Mouse (Mus musculus) hindbrain, embryonic 10.5 days (tissue): ENCODE data around the gene Aif1. TPM values are rescaled to one million over a fixed set of nuclear protein-coding genes. Genes with fewer than 3 reads are reported as not detected.
"Not testable (repeated sequence)": the region's sequence is repeated elsewhere in the genome, so short reads cannot be mapped to it uniquely, and the experiment has no call there.

Experiments
- DNase-seq: peaks from one replicate; pipeline ENCODE4 v3.0.0-alpha.2; 2017; ENCODE audit warnings: low spot score
- H3K27ac ChIP-seq: fragments of 300-500 bp; sonication (generic); 2 replicates; pipeline ENCODE4 v1.5.1; 2016; ENCODE audit warnings: mild to moderate bottlenecking, moderate library complexity
- H3K27me3 ChIP-seq: fragments of 300-500 bp; sonication (generic); 2 replicates; pipeline ENCODE4 v1.6.1; 2016; ENCODE audit warnings: mild to moderate bottlenecking; ENCODE audit not compliant: poor library complexity, insufficient read depth, severe bottlenecking
- H3K36me3 ChIP-seq: fragments of 300-500 bp; sonication (generic); 2 replicates; pipeline ENCODE4 v1.6.1; 2016; ENCODE audit warnings: mild to moderate bottlenecking, moderate library complexity
- H3K4me1 ChIP-seq: fragments of 300-500 bp; sonication (generic); replicated peaks from 2 replicates; pipeline ENCODE4 v1.6.1; 2016; ENCODE audit warnings: mild to moderate bottlenecking
- H3K4me3 ChIP-seq: fragments of 300-500 bp; sonication (generic); 2 replicates; pipeline ENCODE4 v1.5.1; 2016; ENCODE audit warnings: mild to moderate bottlenecking, moderate library complexity
- H3K9me3 ChIP-seq: fragments of 300-500 bp; sonication (generic); 2 replicates; pipeline ENCODE4 v1.6.1; 2016; ENCODE audit warnings: mild to moderate bottlenecking, moderate library complexity
- WGBS: fragments of 180-500 bp; shearing (Covaris S2); methylation state at CpG from one replicate; pipeline ENCODE4 v1.1.7; 2016; 5-methylcytosine and 5-hydroxymethylcytosine counted together
- polyA plus RNA-seq: library from polyadenylated mRNA; unstranded; fragments of >200 nt; fragmentation: Nextera tagmentation; extraction: Ambion mirVana; gene quantifications from 2 replicates; pipeline ENCODE4 v1.2.1, GENCODE M21; 2016

Gene Aif1
- polyA plus RNA-seq, 1 experiment from 2014 or later, result 6.5 TPM

GRCm38 (mm10) chr17:35131038-35131437 is 44.8 kb downstream of the Aif1 start:
- Histone ChIP-seq H3K27ac (no peak overlapping the region), H3K4me1 (peaks cover 26% of the 10 kb centered on the region), H3K4me3 (no peak overlapping the region), H3K36me3 (peaks cover 17% of the 10 kb centered on the region; the same call in 1 of the 2 replicates), H3K27me3 (no peaks in the 10 kb centered on the region), H3K9me3 (no peaks in the 10 kb centered on the region)
- DNase-seq, result no peak
- 91% methylated on average over 8 of the region's 8 CpGs for WGBS

GRCm38 (mm10) chr17:35128996-35129395 is 46.9 kb downstream of the Aif1 start:
- Histone ChIP-seq H3K27ac (no peak overlapping the region), H3K36me3 (peaks cover 28% of the 10 kb centered on the region), H3K9me3 (no peaks in the 10 kb centered on the region), H3K4me1 (peaks cover 34% of the 10 kb centered on the region), H3K4me3 (no peak overlapping the region), H3K27me3 (no peaks in the 10 kb centered on the region)
- 65% methylated on average over 11 of the region's 11 CpGs for WGBS
- DNase-seq, result no peak

- peak overlapping the region; percentile 87; the same call in 1 of the 2 replicates for H3K27ac ChIP-seq
- 72% methylated on average over 13 of the region's 13 CpGs for WGBS
Measured at GRCm38 (mm10) chr17:35127017-35127416, 48.9 kb downstream of the Aif1 start.

GRCm38 (mm10) chr17:35126206-35126611 is 49.7 kb downstream of the Aif1 start, which contains the start of gene D17H6S53E:
Gene D17H6S53E (plus strand): TSS chr17:35126373.
- Histone ChIP-seq H3K36me3 (peaks cover 41% of the 10 kb centered on the region), H3K4me1 (peaks cover 52% of the 10 kb centered on the region), H3K27ac (peak within 1 kb of the TSS; percentile 87), H3K27me3 (no peaks in the 10 kb centered on the region), H3K4me3 (peak within 1 kb of the TSS; percentile 63), H3K9me3 (no peaks in the 10 kb centered on the region)
- DNase-seq, result peak; percentile 80
- WGBS, result under 1% methylated on average over 36 of the region's 36 CpGs

More at GRCm38 (mm10) chr17:35127017-35127416, 48.9 kb downstream of the Aif1 start:
- Histone ChIP-seq H3K36me3 (peaks cover 41% of the 10 kb centered on the region), H3K9me3 (no peaks in the 10 kb centered on the region), H3K27me3 (no peaks in the 10 kb centered on the region), H3K4me1 (peaks cover 44% of the 10 kb centered on the region), H3K4me3 (peak overlapping the region; percentile 63)
- no peak for DNase-seq

GRCm38 (mm10) chr17:35125578-35125977 is 50.3 kb downstream of the Aif1 start:
- Histone ChIP-seq H3K36me3 (peaks cover 41% of the 10 kb centered on the region), H3K4me1 (peaks cover 56% of the 10 kb centered on the region), H3K27ac (0 out of 2 replicates have a peak overlapping the region, but pooled peaks have one; percentile 16), H3K9me3 (no peaks in the 10 kb centered on the region), H3K27me3 (no peaks in the 10 kb centered on the region), H3K4me3 (peak overlapping the region; percentile 63)
- no peak for DNase-seq
- WGBS, result 33% methylated on average over 6 of the region's 6 CpGs

GRCm38 (mm10) chr17:35125081-35125480 is 50.8 kb downstream of the Aif1 start:
- Histone ChIP-seq H3K4me1 (peaks cover 60% of the 10 kb centered on the region), H3K9me3 (no peaks in the 10 kb centered on the region), H3K27ac (no peak overlapping the region), H3K27me3 (no peaks in the 10 kb centered on the region), H3K4me3 (peak overlapping the region; percentile 63; the same call in 1 of the 2 replicates), H3K36me3 (peaks cover 41% of the 10 kb centered on the region)
- 96% methylated on average over 1 of the region's 1 CpGs for WGBS
- DNase-seq, result no peak

- H3K27ac ChIP-seq, H3K9me3 ChIP-seq, H3K27me3 ChIP-seq, DNase-seq, H3K4me3 ChIP-seq: not testable (repeated sequence)
- Histone ChIP-seq H3K36me3 (peaks cover 46% of the 10 kb centered on the region), H3K4me1 (peaks cover 65% of the 10 kb centered on the region)
- WGBS, result 94% methylated on average over 12 of the region's 12 CpGs
Measured at GRCm38 (mm10) chr17:35124261-35124896, 51.5 kb downstream of the Aif1 start.

GRCm38 (mm10) chr17:35123287-35123686 is 52.6 kb downstream of the Aif1 start:
- not testable (repeated sequence) for H3K4me3 ChIP-seq, H3K9me3 ChIP-seq, H3K27me3 ChIP-seq, H3K27ac ChIP-seq, DNase-seq
- WGBS, result 92% methylated on average over 9 of the region's 9 CpGs
- H3K36me3 ChIP-seq, result peaks cover 49% of the 10 kb centered on the region
- H3K4me1 ChIP-seq, result peaks cover 59% of the 10 kb centered on the region

- 1% methylated on average over 19 of the region's 19 CpGs for WGBS
- Histone ChIP-seq H3K27ac (peak within 1 kb of the TSS; percentile 93), H3K9me3 (no peaks in the 10 kb centered on the region), H3K27me3 (no peaks in the 10 kb centered on the region), H3K36me3 (peaks cover 54% of the 10 kb centered on the region), H3K4me3 (peak within 1 kb of the TSS; percentile 98), H3K4me1 (peaks cover 48% of the 10 kb centered on the region)
- DNase-seq, result no peak
Measured at GRCm38 (mm10) chr17:35121871-35122303, 54.0 kb downstream of the Aif1 start, which contains the start of gene Csnk2b. Gene Csnk2b (minus strand): TSS chr17:35122053.

GRCm38 (mm10) chr17:35121143-35121799 is 54.6 kb downstream of the Aif1 start, which contains the start of gene Gpank1:
Gene Gpank1 (plus strand): TSS chr17:35121455.
- peaks cover 60% of the 10 kb centered on the region for H3K36me3 ChIP-seq

More at GRCm38 (mm10) chr17:35121143-35121799, 54.6 kb downstream of the Aif1 start, which contains the start of gene Gpank1:
- DNase-seq, result peak; percentile 99
- peak within 1 kb of the TSS; percentile 93 for H3K27ac ChIP-seq
- H3K27me3 ChIP-seq, result no peaks in the 10 kb centered on the region
- H3K9me3 ChIP-seq, result no peaks in the 10 kb centered on the region
- under 1% methylated on average over 50 of the region's 50 CpGs for WGBS
- peak within 1 kb of the TSS; percentile 98 for H3K4me3 ChIP-seq
- H3K4me1 ChIP-seq, result peaks cover 42% of the 10 kb centered on the region
